Mouse (Mus musculus) lung, postnatal 0 days (tissue): Measurements from ENCODE around the gene 2900026A02Rik.
A peak's percentile ranks its signal among the peaks of the same experiment; 100 is the strongest.

Source experiments
- CTCF ChIP-seq: IDR thresholded peaks from 2 replicates; pipeline ENCODE4 v1.5.1; 2016; ENCODE audit warnings: antibody characterized with exemption, mild to moderate bottlenecking
- EP300 ChIP-seq: IDR thresholded peaks from 2 replicates; pipeline ENCODE4 v1.6.1; 2016; ENCODE audit warnings: antibody characterized with exemption, mild to moderate bottlenecking, control low read depth

GRCm38 (mm10) chr5:113133080-113133491 lies 88.0 kb downstream of the 2900026A02Rik start:
- TF ChIP-seq CTCF (no peak), EP300 (peak; percentile 64; the same call in 1 of the 2 replicates)
